Mouse (Mus musculus): ENCODE measurements around the gene Efnb3. TPM values are rescaled to one million over a fixed set of nuclear protein-coding genes. Genes with fewer than 3 reads are reported as not detected.

Gene Efnb3
- polyA plus RNA-seq, 1 experiment from 2014 or later: 56.2 TPM

Small RNA genes lying within 50 kb of the gene (microRNA-seq; reads per million reads assigned to microRNA genes)
- not detected for gene Gm27493

Other genes with a start within 250 kb of the Efnb3 start
- gene Cntrob, start 236.4 kb downstream of the Efnb3 start, polyA plus RNA-seq (2015; fragmentation: Nextera tagmentation; extraction: Ambion mirVana): 13.7 and 15.3 TPM in 2 replicates
- 173 and 201 TPM in 2 replicates for gene Trappc1, start 236.2 kb downstream of the Efnb3 start, polyA plus RNA-seq (2015; fragmentation: Nextera tagmentation; extraction: Ambion mirVana)
- 0.48 and 0.85 TPM in 2 replicates for gene Kcnab3, start 233.9 kb downstream of the Efnb3 start, polyA plus RNA-seq (2015; fragmentation: Nextera tagmentation; extraction: Ambion mirVana)
- gene Rnf227, start 219.7 kb downstream of the Efnb3 start, polyA plus RNA-seq (2015; fragmentation: Nextera tagmentation; extraction: Ambion mirVana): 6.2 and 8.3 TPM in 2 replicates
- 18.0 and 18.8 TPM in 2 replicates for gene Chd3, start 190.8 kb downstream of the Efnb3 start, polyA plus RNA-seq (2015; fragmentation: Nextera tagmentation; extraction: Ambion mirVana)
- gene Naa38, start 164.7 kb downstream of the Efnb3 start, polyA plus RNA-seq (2015; fragmentation: Nextera tagmentation; extraction: Ambion mirVana): 135 and 139 TPM in 2 replicates
- 21.2 and 21.5 TPM in 2 replicates for gene Cyb5d1, start 164.6 kb downstream of the Efnb3 start, polyA plus RNA-seq (2015; fragmentation: Nextera tagmentation; extraction: Ambion mirVana)
- 40.0 and 40.5 TPM in 2 replicates for gene Tmem88, start 162.0 kb downstream of the Efnb3 start, polyA plus RNA-seq (2015; fragmentation: Nextera tagmentation; extraction: Ambion mirVana)
- gene Kdm6b, start 146.5 kb downstream of the Efnb3 start, polyA plus RNA-seq (2015; fragmentation: Nextera tagmentation; extraction: Ambion mirVana): 20.9 and 21.6 TPM in 2 replicates
- 0.07 and 0.28 TPM in 2 replicates for gene Dnah2, start 11.1 kb downstream of the Efnb3 start, polyA plus RNA-seq (2015; fragmentation: Nextera tagmentation; extraction: Ambion mirVana)
- 16.8 TPM in 2 replicates for gene Wrap53, start 20.1 kb upstream of the Efnb3 start, polyA plus RNA-seq (2015; fragmentation: Nextera tagmentation; extraction: Ambion mirVana)
- 82.6 and 86.5 TPM in 2 replicates for gene Trp53, start 20.2 kb upstream of the Efnb3 start, polyA plus RNA-seq (2015; fragmentation: Nextera tagmentation; extraction: Ambion mirVana)
- gene Atp1b2, start 45.7 kb upstream of the Efnb3 start, polyA plus RNA-seq (2015; fragmentation: Nextera tagmentation; extraction: Ambion mirVana): 24.5 and 25.0 TPM in 2 replicates
- gene Shbg, start 57.7 kb upstream of the Efnb3 start, polyA plus RNA-seq (2015; fragmentation: Nextera tagmentation; extraction: Ambion mirVana): 0.23 and 1.7 TPM in 2 replicates
- gene Sat2, start 61.8 kb upstream of the Efnb3 start, polyA plus RNA-seq (2015; fragmentation: Nextera tagmentation; extraction: Ambion mirVana): 17.5 and 18.1 TPM in 2 replicates
- 22.1 and 25.6 TPM in 2 replicates for gene Fxr2, start 72.8 kb upstream of the Efnb3 start, polyA plus RNA-seq (2015; fragmentation: Nextera tagmentation; extraction: Ambion mirVana)
- not detected in 2 replicates for gene Sox15, start 95.1 kb upstream of the Efnb3 start, polyA plus RNA-seq (2015; fragmentation: Nextera tagmentation; extraction: Ambion mirVana)
- 51.3 and 52.0 TPM in 2 replicates for gene Mpdu1, start 102.4 kb upstream of the Efnb3 start, polyA plus RNA-seq (2015; fragmentation: Nextera tagmentation; extraction: Ambion mirVana)
- 8.8 and 10.5 TPM in 2 replicates for gene Cd68, start 105.9 kb upstream of the Efnb3 start, polyA plus RNA-seq (2015; fragmentation: Nextera tagmentation; extraction: Ambion mirVana)
- gene Eif4a1, start 112.2 kb upstream of the Efnb3 start, polyA plus RNA-seq (2015; fragmentation: Nextera tagmentation; extraction: Ambion mirVana): 372 and 373 TPM in 2 replicates
- 59.2 and 63.5 TPM in 2 replicates for gene Senp3, start 121.9 kb upstream of the Efnb3 start, polyA plus RNA-seq (2015; fragmentation: Nextera tagmentation; extraction: Ambion mirVana)
- 0.23 and 0.38 TPM in 2 replicates for gene Tnfsf13, start 125.6 kb upstream of the Efnb3 start, polyA plus RNA-seq (2015; fragmentation: Nextera tagmentation; extraction: Ambion mirVana)
- 4.7 and 5.7 TPM in 2 replicates for gene Tnfsf12, start 135.6 kb upstream of the Efnb3 start, polyA plus RNA-seq (2015; fragmentation: Nextera tagmentation; extraction: Ambion mirVana)
- gene Tnfsfm13, start 135.9 kb upstream of the Efnb3 start, polyA plus RNA-seq (2015; fragmentation: Nextera tagmentation; extraction: Ambion mirVana): 3.3 and 3.4 TPM in 2 replicates
- 16.1 and 19.1 TPM in 2 replicates for gene Polr2a, start 198.4 kb upstream of the Efnb3 start, polyA plus RNA-seq (2015; fragmentation: Nextera tagmentation; extraction: Ambion mirVana)
- 0.19 and 0.51 TPM in 2 replicates for gene Slc35g3, start 201.8 kb upstream of the Efnb3 start, polyA plus RNA-seq (2015; fragmentation: Nextera tagmentation; extraction: Ambion mirVana)
- 2.7 and 3.1 TPM in 2 replicates for gene Zbtb4, start 205.7 kb upstream of the Efnb3 start, polyA plus RNA-seq (2015; fragmentation: Nextera tagmentation; extraction: Ambion mirVana)
- 6.8 and 7.9 TPM in 2 replicates for gene Chrnb1, start 235.7 kb upstream of the Efnb3 start, polyA plus RNA-seq (2015; fragmentation: Nextera tagmentation; extraction: Ambion mirVana)
- gene Fgf11, start 241.7 kb upstream of the Efnb3 start, polyA plus RNA-seq (2015; fragmentation: Nextera tagmentation; extraction: Ambion mirVana): 2.0 and 2.3 TPM in 2 replicates
- 1.8 and 1.9 TPM in 2 replicates for gene Tmem102, start 245.4 kb upstream of the Efnb3 start, polyA plus RNA-seq (2015; fragmentation: Nextera tagmentation; extraction: Ambion mirVana)